Mouse (Mus musculus) embryo, embryonic 10.5 days (tissue): ENCODE measurements around the gene Cep170b.

Experiments used
- DNase-seq: peaks from one replicate; pipeline ENCODE4 v3.0.0-alpha.2; 2015; ENCODE audit warnings: low spot score

The Cep170b gene

GRCm38 (mm10) chr12:112720216-112720615, at the start of gene Cep170b:
TSS of gene Cep170b (plus strand) at chr12:112720455.
- no peak for DNase-seq

- peak; percentile 45 for DNase-seq
Observed at GRCm38 (mm10) chr12:112670718-112671393, 49.4 kb upstream of the Cep170b start.

DNA sequence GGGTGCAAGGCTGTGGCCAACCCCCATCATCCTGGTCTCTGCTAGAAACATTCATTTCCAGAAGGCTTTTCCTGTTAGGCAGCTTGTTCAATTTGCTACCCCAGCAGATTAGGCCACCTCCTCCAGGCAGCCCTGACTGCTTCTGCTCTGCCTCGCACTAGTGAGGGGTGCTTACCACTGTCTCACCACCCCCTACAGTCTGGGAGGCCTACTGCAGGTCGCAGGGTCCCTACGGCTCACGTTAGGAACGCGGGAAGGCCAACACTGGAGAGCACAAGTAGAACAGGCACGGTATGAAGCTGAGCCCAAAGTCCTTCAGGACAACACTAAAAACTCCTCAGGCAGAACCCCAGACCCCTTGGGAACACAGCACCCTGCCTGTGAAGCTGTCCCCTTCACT, 48.4 kb upstream of the Cep170b start:
- DNase-seq, result peak; percentile 35

DNA sequence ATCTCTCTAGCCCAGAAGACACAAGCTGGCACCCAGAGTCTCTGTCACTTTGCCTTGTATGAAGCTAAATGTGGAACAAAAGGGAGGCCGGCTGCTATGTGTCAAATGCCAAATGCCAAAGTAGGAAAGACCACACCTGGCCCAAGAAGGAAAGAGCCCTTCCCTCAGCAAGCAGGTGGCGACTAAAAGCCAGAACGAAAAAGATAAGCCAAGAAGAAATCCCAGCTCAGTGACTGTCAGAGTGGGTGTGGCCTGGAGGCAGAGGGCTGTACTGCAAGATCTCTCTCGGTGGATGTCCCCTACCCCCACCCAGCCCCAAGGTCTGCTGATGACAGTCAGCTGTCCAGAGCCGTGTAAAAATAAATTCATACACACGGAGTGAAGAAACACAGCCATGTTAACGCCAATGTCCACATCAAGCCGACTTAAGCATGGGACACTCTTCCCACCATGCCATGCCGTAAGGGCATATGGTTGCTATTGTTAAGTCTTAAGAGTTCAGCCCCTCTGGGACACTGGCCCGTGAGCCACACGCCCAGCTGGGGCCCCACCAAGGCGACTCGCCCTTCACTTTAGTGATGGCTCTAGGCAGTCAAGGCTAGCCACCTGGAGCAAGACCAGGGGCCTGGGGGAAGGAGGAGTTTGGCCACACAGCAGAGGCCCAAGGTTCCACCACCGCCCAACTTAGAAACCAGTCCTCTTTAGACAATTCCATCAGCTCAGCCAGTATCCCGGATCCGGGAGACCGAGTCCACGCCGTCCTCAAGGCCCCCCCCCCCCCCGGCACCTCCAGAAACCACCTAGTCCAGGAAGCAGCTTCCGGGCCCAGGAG, 47.3 kb upstream of the Cep170b start:
- peak; percentile 58 for DNase-seq

GRCm38 (mm10) chr12:112673576-112674091, 46.6 kb upstream of the Cep170b start:
- peak; percentile 37 for DNase-seq

GRCm38 (mm10) chr12:112674132-112675011, 45.9 kb upstream of the Cep170b start, which contains the start of gene Akt1:
TSS of gene Akt1 (minus strand) at chr12:112674884.
- peak; percentile 76 for DNase-seq

DNA sequence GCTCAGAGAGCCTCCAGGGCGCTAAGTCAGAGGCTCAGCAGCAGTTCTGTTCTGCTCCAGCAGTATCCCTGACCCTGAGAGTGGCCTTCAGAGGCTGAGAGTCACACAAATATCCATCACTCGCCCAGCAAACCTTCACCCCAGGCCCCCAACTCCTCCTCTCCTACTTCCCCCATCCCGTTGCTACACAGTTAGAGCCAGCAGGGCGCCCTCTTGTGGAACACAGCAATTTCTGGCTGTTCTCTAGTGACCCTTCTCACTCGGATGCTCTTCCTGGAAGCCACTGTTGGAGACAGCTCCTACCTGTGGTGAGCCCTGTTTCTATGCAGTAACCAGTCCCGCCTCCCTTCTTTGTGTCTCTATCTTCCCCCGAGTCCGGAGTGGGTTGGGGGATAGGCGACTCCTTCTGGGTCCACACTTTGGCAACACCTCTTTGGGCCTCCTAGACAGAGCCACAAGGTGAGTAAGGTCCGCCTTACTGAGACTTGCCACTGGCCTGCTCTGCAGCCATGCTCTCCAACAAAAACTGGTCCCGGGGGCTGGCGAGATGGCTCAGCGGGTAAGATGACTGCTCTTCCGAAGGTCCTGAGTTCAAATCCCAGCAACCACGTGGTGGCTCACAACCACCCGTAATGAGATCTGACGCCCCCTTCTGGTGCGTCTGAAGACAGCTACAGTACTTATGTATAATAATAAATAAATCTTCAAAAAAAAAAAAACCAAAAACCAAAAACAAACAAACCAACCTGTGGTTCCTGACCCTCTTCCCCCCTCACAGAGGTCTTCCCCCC, 44.8 kb upstream of the Cep170b start:
- peak; percentile 95 for DNase-seq

- DNase-seq, result no peak
Observed at GRCm38 (mm10) chr12:112677076-112677475, 43.2 kb upstream of the Cep170b start.

GRCm38 (mm10) chr12:112677943-112678554, 42.2 kb upstream of the Cep170b start:
- DNase-seq, result no peak

GRCm38 (mm10) chr12:112678555-112679026, 41.7 kb upstream of the Cep170b start, which contains the start of gene Zbtb42:
TSS of gene Zbtb42 (plus strand) at chr12:112678828.
- DNase-seq, result peak; percentile 87

DNA sequence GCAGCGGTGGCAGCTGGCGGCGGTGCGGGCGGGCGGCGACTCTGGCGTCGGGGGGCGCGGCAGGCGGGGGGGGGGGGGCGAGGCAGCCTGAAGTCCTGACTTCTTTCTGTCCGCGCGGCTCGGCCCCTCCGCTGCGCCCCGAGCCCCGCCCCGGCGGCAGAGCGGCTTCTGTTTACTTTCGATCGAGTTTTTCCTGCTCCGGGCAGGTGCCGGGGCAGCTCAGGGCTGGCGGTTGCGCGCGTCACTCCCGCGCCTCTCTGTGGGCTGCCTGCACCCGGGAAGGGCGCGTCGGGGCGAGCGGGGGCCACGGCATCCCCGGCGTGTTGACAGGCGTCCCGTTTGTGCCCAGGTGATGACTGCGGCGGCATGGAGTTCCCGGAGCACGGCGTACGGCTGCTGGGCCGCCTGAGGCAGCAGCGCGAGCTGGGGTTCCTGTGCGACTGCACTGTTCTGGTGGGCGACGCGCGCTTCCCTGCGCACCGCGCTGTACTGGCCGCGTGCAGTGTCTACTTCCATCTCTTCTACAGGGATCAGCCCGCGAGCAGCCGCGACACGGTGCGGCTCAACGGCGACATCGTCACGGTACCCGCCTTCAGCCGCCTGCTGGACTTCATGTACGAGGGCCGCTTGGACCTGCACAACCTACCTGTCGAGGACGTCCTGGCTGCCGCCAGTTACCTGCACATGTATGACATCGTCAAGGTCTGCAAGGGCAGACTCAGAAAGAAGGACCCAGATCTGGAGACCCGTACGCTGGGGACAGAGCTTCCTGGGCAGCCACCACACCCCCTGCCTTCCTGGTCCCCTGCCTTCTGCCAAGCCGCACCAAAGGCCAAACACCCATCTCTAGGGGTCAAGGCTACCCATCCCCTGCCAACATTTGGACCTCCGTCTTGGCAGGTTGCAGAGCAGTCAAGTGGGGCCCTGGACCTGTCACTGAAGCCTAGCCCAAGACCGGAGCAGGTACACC, 40.9 kb upstream of the Cep170b start:
- DNase-seq, result peak; percentile 44

DNA sequence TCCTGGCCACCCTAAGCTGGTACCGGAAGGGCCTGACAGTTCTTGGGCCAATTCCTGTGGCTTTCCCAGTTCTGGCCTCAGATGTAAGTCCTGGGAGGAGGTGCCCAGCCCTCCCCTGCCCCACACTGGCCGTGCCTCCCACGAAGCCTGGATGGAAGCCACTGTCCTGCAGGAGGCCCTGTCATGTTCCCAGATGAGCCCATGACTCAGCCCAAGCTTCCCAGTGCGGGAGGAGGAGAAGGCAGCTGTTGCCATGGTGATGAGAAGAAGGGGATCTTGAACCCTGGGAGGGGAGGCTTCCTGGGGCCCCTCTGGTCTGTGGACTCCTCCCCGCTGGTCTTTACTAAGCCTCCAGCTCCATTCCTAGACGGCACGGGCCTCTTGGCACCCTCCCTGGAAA, 36.9 kb upstream of the Cep170b start:
- DNase-seq, result no peak

DNA sequence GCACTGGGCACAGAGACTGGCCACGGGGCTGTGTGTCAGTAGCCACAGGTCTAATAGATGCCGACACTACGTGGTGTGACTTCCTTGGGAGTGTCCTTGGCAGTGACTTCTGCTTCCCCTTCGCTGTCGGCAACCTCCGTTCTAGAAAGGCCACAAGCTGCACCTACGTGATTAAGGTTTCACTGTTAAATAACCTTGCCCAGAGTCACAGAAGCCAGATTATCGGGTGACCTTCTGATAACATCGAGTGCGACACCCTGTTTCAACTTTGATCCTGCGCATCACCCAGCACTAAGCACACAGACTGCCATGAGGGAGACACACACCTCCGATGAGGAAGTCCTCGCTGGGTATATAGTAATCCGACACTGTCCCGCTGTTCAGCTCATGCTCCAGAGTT, 31.8 kb upstream of the Cep170b start:
- no peak for DNase-seq

GRCm38 (mm10) chr12:112693185-112694126, 26.8 kb upstream of the Cep170b start:
- DNase-seq, result peak; percentile 95

DNA sequence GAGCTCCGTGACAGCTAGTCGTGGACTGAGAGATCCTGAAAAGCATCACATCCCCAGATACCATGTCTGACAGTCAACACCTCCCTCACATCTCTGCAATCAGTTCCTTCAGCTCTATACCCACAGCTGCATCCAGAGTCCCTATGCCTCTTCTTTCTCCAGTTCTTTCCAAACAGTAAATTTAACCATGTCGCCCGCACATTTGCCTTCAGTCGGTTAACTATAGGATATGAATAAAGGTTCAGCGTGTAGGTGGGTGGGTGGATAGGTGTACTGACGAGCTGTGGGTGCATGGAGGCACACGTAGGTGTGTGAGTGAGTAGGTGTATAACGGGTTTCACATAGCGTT, 26.2 kb upstream of the Cep170b start:
- DNase-seq, result no peak

- DNase-seq, result no peak
Observed at GRCm38 (mm10) chr12:112696806-112697425, 23.3 kb upstream of the Cep170b start.

- DNase-seq, result peak; percentile 40
Observed at GRCm38 (mm10) chr12:112700522-112700921, 19.7 kb upstream of the Cep170b start.
